Mouse (Mus musculus): ENCODE data around the gene Gm2042.
"Not testable (repeated sequence)": the region's sequence is repeated elsewhere in the genome, so short reads cannot be mapped to it uniquely, and the experiment has no call there.

The Gm2042 gene

DNA sequence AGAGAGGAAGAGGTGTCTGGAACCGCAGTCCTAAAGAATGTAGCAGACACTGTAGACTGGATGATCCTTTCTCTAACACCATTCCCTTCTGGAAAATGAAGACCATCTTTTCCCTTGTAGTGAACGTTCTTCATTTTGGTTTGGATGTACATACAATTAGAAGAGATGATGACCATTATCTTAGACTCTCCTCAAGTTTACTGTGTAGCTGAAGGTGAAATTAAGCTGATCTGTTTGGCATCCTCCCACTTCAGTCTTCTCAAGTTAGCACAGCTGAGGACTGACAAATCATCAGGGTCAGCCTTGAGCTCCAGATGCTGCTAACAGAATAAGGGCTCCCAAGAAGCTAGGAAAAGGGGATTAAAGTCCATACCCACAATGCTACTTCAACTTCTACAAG, at the start of gene Gm2042:
Gene Gm2042, plus strand, starts transcription at position 301 of the 400 bp plus-strand sequence.
- not testable (repeated sequence) for DNase-seq (ENCODE audit: low spot score)

DNA sequence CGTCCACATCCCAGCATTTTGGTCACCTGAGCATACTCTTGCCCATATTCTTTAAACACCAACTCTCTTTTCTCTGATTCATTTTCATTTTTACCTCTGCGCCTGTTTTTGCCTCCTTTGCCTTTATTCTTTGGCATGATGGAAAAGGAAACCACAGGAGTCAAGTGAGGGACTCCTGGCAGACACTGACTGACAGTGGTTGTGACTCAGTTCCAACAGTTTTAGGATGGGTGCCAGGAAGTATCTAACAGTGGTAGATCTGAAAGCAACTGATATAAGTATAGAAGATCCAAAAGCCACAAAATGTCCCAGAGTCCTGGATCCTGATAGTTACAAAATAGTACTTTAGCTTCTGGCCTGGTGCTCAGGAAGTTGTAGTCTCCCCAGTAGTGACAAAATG, 34.2 kb upstream of the Gm2042 start, which contains the start of gene Gm2035:
Gene Gm2035, minus strand, starts transcription at position 137 of the 400 bp plus-strand sequence.
- DNase-seq (ENCODE audit: low spot score), result not testable (repeated sequence)

DNA sequence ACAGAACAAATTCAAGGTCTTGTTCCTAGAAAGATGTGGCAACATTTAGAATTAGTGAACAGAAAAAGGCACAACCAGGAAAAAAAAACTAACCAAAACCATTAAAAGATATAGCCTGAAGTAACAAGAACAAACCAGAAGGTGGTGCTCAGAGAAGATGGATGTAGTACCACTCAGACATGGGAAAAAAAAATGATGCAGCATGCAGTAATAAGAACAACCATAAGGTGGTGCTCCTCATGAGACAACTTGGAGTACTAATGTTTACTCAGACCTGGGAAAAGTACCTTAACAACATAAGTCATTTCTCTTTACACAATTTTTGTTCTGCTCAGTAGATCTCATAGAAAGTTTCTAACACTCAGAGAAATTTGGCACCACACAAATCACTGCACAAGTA, 30.1 kb downstream of the Gm2042 start:
- not testable (repeated sequence) for DNase-seq (ENCODE audit: low spot score)

DNA sequence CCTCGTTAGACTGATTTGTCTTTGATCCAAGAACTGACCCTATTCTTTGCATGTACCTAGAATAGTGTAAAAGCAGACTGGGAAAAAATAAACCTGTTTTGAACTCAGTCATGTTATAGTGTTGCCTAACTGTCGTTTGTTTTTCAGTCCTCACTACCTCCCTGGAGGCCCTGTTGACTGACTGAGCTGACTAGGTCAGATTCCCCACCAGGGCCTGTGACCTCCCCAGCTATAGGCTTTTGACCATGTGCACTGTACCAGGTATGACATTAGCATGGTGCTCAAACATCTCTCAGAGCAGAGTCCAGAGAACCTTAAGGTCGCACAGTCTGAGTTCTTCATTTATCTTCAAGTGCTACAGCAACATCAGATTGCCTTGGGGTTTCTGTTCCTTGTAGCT, 50.2 kb downstream of the Gm2042 start:
- not testable (repeated sequence) for DNase-seq (ENCODE audit: low spot score)
